Mouse (Mus musculus) MEL (cell line): ENCODE results near the gene Cd207. TPM values are rescaled to one million over a fixed set of nuclear protein-coding genes. Genes with fewer than 3 reads are reported as not detected.

ENCODE experiments used
- DNase-seq: peaks from one replicate; pipeline ENCODE4 v3.0.0; 2011; ENCODE audit warnings: low read depth, low spot score
- H3K27ac ChIP-seq: 2 replicates; pipeline ENCODE4 v1.5.1; 2012; ENCODE audit warnings: low read depth, mild to moderate bottlenecking, control low read depth, low read length, moderate library complexity; ENCODE audit not compliant: control insufficient read depth
- H3K27me3 ChIP-seq, 2 experiments: fragments of 150-350 bp in 1 of 2; sonication (generic) in 1 of 2; 2 replicates each; pipeline ENCODE4 v1.6.1; 2012; ENCODE audit warnings: low read length in 2 of 2, mild to moderate bottlenecking in 2 of 2, improper control_type of control experiment in 1 of 2, moderate library complexity in 1 of 2; ENCODE audit not compliant: insufficient read depth in 2 of 2, control insufficient read depth in 1 of 2
- H3K36me3 ChIP-seq, 2 experiments: 2 replicates each; pipeline ENCODE4 v1.6.1; 2012 to 2014; ENCODE audit warnings: low read length in 2 of 2, improper control_type of control experiment in 1 of 2, inconsistent platforms in 1 of 2, mild to moderate bottlenecking in 1 of 2; ENCODE audit not compliant: insufficient read depth in 2 of 2, control insufficient read depth in 1 of 2
- H3K4me1 ChIP-seq, 2 experiments: fragments of 150-350 bp in 1 of 2; sonication (generic) in 1 of 2; 2 replicates each; pipeline ENCODE4 v1.6.1; 2012; ENCODE audit warnings: low read length in 2 of 2, improper control_type of control experiment in 1 of 2, mild to moderate bottlenecking in 1 of 2; ENCODE audit not compliant: insufficient read depth in 2 of 2, control insufficient read depth in 1 of 2
- H3K4me3 ChIP-seq, 2 experiments: fragments of 150-350 bp in 1 of 2; sonication (generic) in 1 of 2; 2 replicates each; pipeline ENCODE4 v1.5.1; 2012; ENCODE audit warnings: low read depth in 2 of 2, low read length in 2 of 2, mild to moderate bottlenecking in 2 of 2, moderate library complexity in 2 of 2, control low read depth in 1 of 2, improper control_type of control experiment in 1 of 2; ENCODE audit not compliant: control insufficient read depth in 1 of 2, insufficient read depth in 1 of 2
- H3K79me2 ChIP-seq: 2 replicates; pipeline ENCODE4 v1.6.1; 2012; ENCODE audit warnings: mild to moderate bottlenecking, low read length, moderate library complexity; ENCODE audit not compliant: control insufficient read depth, poor library complexity, insufficient read depth
- H3K9ac ChIP-seq: 2 replicates; pipeline ENCODE4 v1.6.1; 2012; ENCODE audit warnings: low read depth, mild to moderate bottlenecking, control low read depth, low read length, moderate library complexity; ENCODE audit not compliant: control insufficient read depth, poor library complexity, severe bottlenecking
- H3K9me3 ChIP-seq: fragments of 150-350 bp; sonication (generic); replicated peaks from 2 replicates; pipeline ENCODE4 v1.6.1; 2012; ENCODE audit warnings: mild to moderate bottlenecking, low read length, improper control_type of control experiment, moderate library complexity; ENCODE audit not compliant: insufficient read depth
- CTCF ChIP-seq, 3 experiments: IDR thresholded peaks in 2 of 3; conservative IDR thresholded peaks in 1 of 3; 2 replicates each; pipeline ENCODE4 v1.5.1; 2011 to 2012; ENCODE audit warnings: low read length in 3 of 3, low read depth in 2 of 3, mild to moderate bottlenecking in 2 of 3, improper control_type of control experiment in 1 of 3, inconsistent platforms in 1 of 3, mixed read lengths in 1 of 3, moderate library complexity in 1 of 3; ENCODE audit not compliant: control insufficient read depth in 1 of 3, insufficient read depth in 1 of 3, poor library complexity in 1 of 3, severe bottlenecking in 1 of 3
- E2F4 ChIP-seq: IDR thresholded peaks from 2 replicates; pipeline ENCODE4 v1.6.1; 2011; ENCODE audit warnings: low read depth, low read length, improper control_type of control experiment, borderline replicate concordance
- ELF1 ChIP-seq: IDR thresholded peaks from 2 replicates; pipeline ENCODE4 v1.6.1; 2014; ENCODE audit warnings: low read depth, mild to moderate bottlenecking, inconsistent platforms, low read length, improper control_type of control experiment, moderate library complexity
- EP300 ChIP-seq, 2 experiments: IDR thresholded peaks; 2 replicates each; pipeline ENCODE4 v1.6.1; 2011; ENCODE audit warnings: improper control_type of control experiment in 2 of 2, low read length in 2 of 2, low read depth in 1 of 2, mild to moderate bottlenecking in 1 of 2
- ETS1 ChIP-seq: IDR thresholded peaks from 2 replicates; pipeline ENCODE4 v1.6.1; 2012; ENCODE audit warnings: low read depth, mild to moderate bottlenecking, inconsistent platforms, low read length, improper control_type of control experiment, moderate library complexity
- GATA1 ChIP-seq: IDR thresholded peaks from 2 replicates; pipeline ENCODE4 v1.6.1; 2011; ENCODE audit warnings: low read depth, low read length, improper control_type of control experiment
- MAFK ChIP-seq: IDR thresholded peaks from 2 replicates; pipeline ENCODE4 v1.6.1; 2011; ENCODE audit warnings: low read depth, mild to moderate bottlenecking, low read length, improper control_type of control experiment, borderline replicate concordance
- MAX ChIP-seq: IDR thresholded peaks from 2 replicates; pipeline ENCODE4 v1.6.1; 2011; ENCODE audit warnings: low read length, improper control_type of control experiment
- MEF2A ChIP-seq: IDR thresholded peaks from 2 replicates; pipeline ENCODE4 v1.6.1; 2014; ENCODE audit warnings: low read depth, mild to moderate bottlenecking, inconsistent platforms, low read length, improper control_type of control experiment; ENCODE audit not compliant: poor library complexity, insufficient replicate concordance, severe bottlenecking; ENCODE audit errors: extremely low read depth
- MYB ChIP-seq: IDR thresholded peaks from 2 replicates; pipeline ENCODE4 v1.6.1; 2011; ENCODE audit warnings: mild to moderate bottlenecking, low read depth, low read length, improper control_type of control experiment
- NELFE ChIP-seq: IDR thresholded peaks from 2 replicates; pipeline ENCODE4 v1.6.1; 2011; ENCODE audit warnings: low read depth, low read length, improper control_type of control experiment
- POLR2A ChIP-seq, 2 experiments: IDR thresholded peaks; 2 replicates each; pipeline ENCODE4 v1.6.1; 2011 to 2012; ENCODE audit warnings: low read length in 2 of 2, mild to moderate bottlenecking in 2 of 2, control low read depth in 1 of 2, improper control_type of control experiment in 1 of 2, low read depth in 1 of 2, moderate library complexity in 1 of 2; ENCODE audit not compliant: control insufficient read depth in 1 of 2, insufficient read depth in 1 of 2, poor library complexity in 1 of 2
- POLR2AphosphoS5 ChIP-seq: IDR thresholded peaks from 2 replicates; pipeline ENCODE4 v1.6.1; 2012; ENCODE audit warnings: low read depth, borderline replicate concordance, mild to moderate bottlenecking, inconsistent platforms, low read length, moderate library complexity, mixed read lengths
- RAD21 ChIP-seq: IDR thresholded peaks from 2 replicates; pipeline ENCODE4 v1.6.1; 2011; ENCODE audit warnings: mild to moderate bottlenecking, low read depth, low read length, improper control_type of control experiment
- TAL1 ChIP-seq: IDR thresholded peaks from 2 replicates; pipeline ENCODE4 v1.6.1; 2012; ENCODE audit warnings: mild to moderate bottlenecking, inconsistent platforms, low read length, moderate library complexity, mixed read lengths
- TBP ChIP-seq: IDR thresholded peaks from 2 replicates; pipeline ENCODE4 v1.8.0; 2011; ENCODE audit warnings: low read depth, low read length, improper control_type of control experiment
- TCF12 ChIP-seq: IDR thresholded peaks from 2 replicates; pipeline ENCODE4 v1.6.1; 2014; ENCODE audit warnings: low read depth, mild to moderate bottlenecking, inconsistent platforms, low read length, improper control_type of control experiment, moderate library complexity
- UBTF ChIP-seq: IDR thresholded peaks from 2 replicates; pipeline ENCODE4 v1.6.1; 2012; ENCODE audit warnings: low read depth, mild to moderate bottlenecking, inconsistent platforms, low read length, improper control_type of control experiment, moderate library complexity, borderline replicate concordance; ENCODE audit not compliant: insufficient read depth
- ZC3H11A ChIP-seq: IDR thresholded peaks from 2 replicates; pipeline ENCODE4 v1.6.1; 2012; ENCODE audit warnings: low read depth, mild to moderate bottlenecking, inconsistent platforms, low read length, improper control_type of control experiment
- ZMIZ1 ChIP-seq: IDR thresholded peaks from 2 replicates; pipeline ENCODE4 v1.6.1; 2012; ENCODE audit warnings: low read depth, mild to moderate bottlenecking, inconsistent platforms, low read length, improper control_type of control experiment, moderate library complexity
- polyA plus RNA-seq, 2 experiments: library from polyadenylated mRNA; stranded (reverse) in 1 of 2; unstranded in 1 of 2; fragments of >175 nt in 1 of 2; fragments of >200 nt in 1 of 2; gene quantifications; 2 replicates each; pipeline versions ENCODE4 v1.2.1 to v1.2.4; 2012; ENCODE audit warnings: low replicate concordance in 2 of 2, low read depth in 1 of 2; ENCODE audit not compliant: insufficient read length in 2 of 2, insufficient read depth in 1 of 2, missing spikeins in 1 of 2
- total RNA-seq: library from RNA; depleted of rRNA; stranded (reverse); fragments of 300-350 nt; gene quantifications from 2 replicates; pipeline ENCODE4 v1.2.3, GENCODE M21; 2012

Cd207 gene
- total and polyA plus RNA-seq, 3 experiments: not detected

DNA sequence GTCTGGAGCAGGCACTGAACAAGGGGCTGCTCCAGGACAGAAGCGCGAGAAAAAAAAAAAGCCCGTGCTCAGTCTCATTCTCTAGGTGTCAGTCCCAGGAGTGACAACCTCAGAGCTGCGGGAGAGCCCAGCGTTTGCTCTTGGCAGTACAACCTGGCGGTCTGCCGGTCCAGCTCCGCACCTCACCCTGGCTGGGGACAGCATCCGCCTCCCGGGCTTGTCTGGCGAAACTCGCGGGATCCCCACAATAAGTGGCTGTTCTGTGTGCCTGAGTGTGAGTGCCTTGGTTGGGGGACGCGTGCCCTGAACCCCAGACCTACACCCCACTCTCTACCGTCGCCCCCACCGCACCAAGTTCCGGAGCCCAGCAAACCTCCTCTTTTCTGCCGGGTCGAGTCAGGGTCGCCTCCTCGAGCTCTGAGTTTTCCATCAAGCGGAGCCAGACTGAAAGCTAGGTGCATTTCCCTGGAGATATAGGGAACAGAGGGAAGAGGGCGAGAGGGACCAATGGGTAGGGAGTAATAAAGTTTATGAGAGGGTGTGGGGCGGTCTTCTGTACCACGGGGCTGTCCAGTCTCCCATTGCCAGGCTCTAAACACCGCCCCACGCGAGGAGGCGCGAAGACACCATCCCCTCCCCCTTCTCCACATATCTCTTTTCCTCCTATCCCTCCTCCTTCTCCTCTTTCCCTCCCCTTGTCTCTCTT is 32.9 kb upstream of the Cd207 start:
- H3K4me3 ChIP-seq: peak overlapping the region; percentile 54 to 64
- no peaks in the 10 kb centered on the region; a peak in 1 of 4 replicates for H3K4me1 ChIP-seq
- no peak for TF ChIP-seq MAFK
- TF ChIP-seq E2F4: no peak
- TF ChIP-seq TCF12: no peak
- no peak for TF ChIP-seq MAX
- no peak for TF ChIP-seq UBTF
- TF ChIP-seq TBP: no peak
- TF ChIP-seq GATA1: no peak
- TF ChIP-seq TAL1: no peak
- no peak for TF ChIP-seq POLR2A (IDR thresholded peaks at IDR 0.05; ENCODE audit: control insufficient read depth in 1 of 2, insufficient read depth in 1 of 2, low read depth in 1 of 2, low read length in 2 of 2, poor library complexity in 1 of 2)
- TF ChIP-seq CTCF (IDR thresholded peaks at IDR 0.05 in 2 of 3, conservative IDR thresholded peaks at IDR 0.05 in 1 of 3; ENCODE audit: control insufficient read depth in 1 of 3, insufficient read depth in 1 of 3, low read depth in 2 of 3, low read length in 3 of 3, poor library complexity in 1 of 3, severe bottlenecking in 1 of 3): no peak
- TF ChIP-seq ZC3H11A: no peak
- TF ChIP-seq MYB: no peak
- TF ChIP-seq ELF1: no peak
- TF ChIP-seq EP300 (IDR thresholded peaks at IDR 0.05; ENCODE audit: low read depth in 1 of 2, low read length in 2 of 2): no peak
- no peak for TF ChIP-seq MEF2A
- no peak for TF ChIP-seq ZMIZ1
- peak; percentile 43 for DNase-seq
- H3K27me3 ChIP-seq: peaks cover 1 to 2% of the 10 kb centered on the region in 2 experiments; a peak in 3 of 4 replicates
- H3K9ac ChIP-seq: peak overlapping the region; percentile 42
- H3K27ac ChIP-seq: no peak overlapping the region
- H3K9me3 ChIP-seq: no peaks in the 10 kb centered on the region
- H3K36me3 ChIP-seq: no peaks in the 10 kb centered on the region
- no peaks in the 10 kb centered on the region; the same call in 1 of the 2 replicates for H3K79me2 ChIP-seq

DNA sequence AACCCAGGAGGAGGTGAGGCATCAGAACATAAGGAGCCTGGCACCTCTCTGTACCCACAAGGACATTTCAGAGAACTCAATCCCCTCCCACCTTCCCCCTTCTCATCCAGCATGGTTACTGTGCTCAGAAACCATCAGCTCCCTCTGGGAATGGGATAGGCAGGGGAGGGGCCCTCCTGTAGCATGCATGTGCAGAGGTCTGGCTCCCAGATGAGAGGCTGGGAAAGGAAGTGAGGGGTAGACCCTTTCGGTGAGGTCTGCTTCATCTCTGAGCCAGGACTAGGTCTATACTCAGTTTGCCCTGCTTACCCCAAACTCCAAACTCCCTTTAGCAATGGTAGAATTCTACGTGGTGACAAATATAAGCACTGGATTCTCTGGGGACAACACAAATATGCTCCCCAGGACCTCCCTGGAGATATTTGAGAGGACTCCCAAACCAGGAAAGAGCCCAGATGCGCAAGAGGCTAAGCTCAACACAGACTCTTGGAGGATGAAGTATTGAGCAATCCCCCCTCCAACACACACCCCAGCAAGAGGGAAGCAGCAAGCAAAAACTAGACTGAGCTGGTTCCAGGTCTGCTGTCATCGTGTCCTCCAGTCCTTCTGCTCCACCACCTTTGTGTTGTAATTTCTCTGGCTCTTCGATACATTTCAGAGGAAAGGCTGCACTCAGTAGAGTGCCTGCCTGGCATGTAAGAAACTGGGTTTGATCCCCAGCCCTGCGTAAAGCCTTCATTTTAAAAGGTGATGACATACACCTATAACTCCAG is 30.3 kb upstream of the Cd207 start:
- no peak overlapping the region for H3K27ac ChIP-seq
- no peaks in the 10 kb centered on the region; the same call in 1 of the 2 replicates for H3K79me2 ChIP-seq
- no peak for DNase-seq
- H3K9me3 ChIP-seq: no peaks in the 10 kb centered on the region
- H3K4me3 ChIP-seq: no peak overlapping the region
- no peak overlapping the region for H3K9ac ChIP-seq
- no peak for TF ChIP-seq NELFE
- no peak for TF ChIP-seq RAD21
- TF ChIP-seq ETS1: no peak
- TF ChIP-seq GATA1: no peak
- TF ChIP-seq TBP: no peak
- no peak for TF ChIP-seq POLR2AphosphoS5
- H3K27me3 ChIP-seq: peaks cover 1 to 2% of the 10 kb centered on the region in 2 experiments; a peak in 3 of 4 replicates
- H3K36me3 ChIP-seq: no peaks in the 10 kb centered on the region
- H3K4me1 ChIP-seq: no peaks in the 10 kb centered on the region; a peak in 1 of 4 replicates
